Mouse (Mus musculus): Measurements from ENCODE around the gene Cdv3.

DNA sequence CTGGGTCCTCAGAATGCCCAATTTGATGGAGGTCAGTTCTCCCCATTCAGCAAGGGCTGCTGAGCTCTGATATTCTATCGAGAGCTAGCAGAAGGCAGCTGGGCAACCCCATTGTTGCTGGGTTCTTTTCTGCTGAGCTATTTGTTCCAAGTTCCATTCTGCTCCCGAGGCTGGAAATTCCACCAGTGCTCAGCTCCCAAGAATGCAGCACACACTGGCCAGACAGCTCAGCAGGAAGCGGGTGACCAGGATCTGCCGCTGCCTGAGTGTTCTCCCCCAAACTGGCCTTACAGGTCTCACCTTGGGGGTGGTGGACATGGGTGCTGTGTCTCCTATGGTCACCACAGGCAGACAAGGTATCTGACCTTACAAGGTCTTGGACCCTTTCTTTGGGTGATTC is 4.3 kb upstream of the Cdv3 start:
- TF ChIP-seq POLR2A (IDR thresholded peaks at IDR 0.05; ENCODE audit: low read depth, low read length) (no peak), CTCF (conservative IDR thresholded peaks at IDR 0.05; ENCODE audit: insufficient read depth, insufficient read length, low read depth, low read length) (no peak)
